Mouse (Mus musculus) mammary gland, adult 2 months (tissue): Measurements from ENCODE around the gene Uvrag. TPM values are rescaled to one million over a fixed set of nuclear protein-coding genes. Genes with fewer than 3 reads are reported as not detected.

Experiments used
- polyA plus RNA-seq: library from polyadenylated mRNA; depleted of rRNA; stranded (reverse); fragments of >200 nt; gene quantifications from 2 replicates; pipeline ENCODE4 v1.2.3, GENCODE M21; 2012; ENCODE audit warnings: low replicate concordance; rRNA removed

Gene Uvrag
- 14.4 and 112 TPM in 2 replicates for polyA plus RNA-seq

GRCm38 (mm10) chr7:99140984-99141918, at the start of gene Uvrag:
Gene Uvrag (minus strand): TSS chr7:99141141.

GRCm38 (mm10) chr7:99182432-99183172, 41.7 kb upstream of the Uvrag start, which contains the start of gene Dgat2:
Gene Dgat2 (minus strand): TSS chr7:99182719.

Other genes with a start within 250 kb of the Uvrag start
- 1,800 and 2,089 TPM in 2 replicates for gene Dgat2, start 41.6 kb upstream of the Uvrag start, polyA plus RNA-seq
- gene Mogat2, start 97.5 kb upstream of the Uvrag start, polyA plus RNA-seq: 5.5 and 13.1 TPM in 2 replicates
- gene Map6, start 126.3 kb upstream of the Uvrag start, polyA plus RNA-seq: 10.1 and 11.3 TPM in 2 replicates
- 471 and 781 TPM in 2 replicates for gene Serpinh1, start 212.1 kb upstream of the Uvrag start, polyA plus RNA-seq
- gene Gdpd5, start 240.3 kb upstream of the Uvrag start, polyA plus RNA-seq: 17.7 and 28.7 TPM in 2 replicates